Mouse (Mus musculus) myocyte (in vitro differentiated cells): Measurements from ENCODE around the gene Rpl36al. TPM values are rescaled to one million over a fixed set of nuclear protein-coding genes. Genes with fewer than 3 reads are reported as not detected.

Source experiments
- H3K27me3 ChIP-seq: one replicate; pipeline ENCODE4 v1.6.1; 2011; ENCODE audit not compliant: control insufficient read depth, insufficient read depth, insufficient read length
- H3K36me3 ChIP-seq: one replicate; pipeline ENCODE4 v1.6.1; 2011; ENCODE audit not compliant: control insufficient read depth, insufficient read depth
- H3K4me2 ChIP-seq: one replicate; pipeline ENCODE4 v1.6.1; 2011; ENCODE audit warnings: low read depth, control low read depth
- H3K4me3 ChIP-seq: one replicate; pipeline ENCODE4 v1.5.1; 2011; ENCODE audit warnings: mild to moderate bottlenecking, control low read depth, moderate library complexity
- H3K79me2 ChIP-seq: one replicate; pipeline ENCODE4 v1.6.1; 2011; ENCODE audit not compliant: control insufficient read depth, insufficient read depth
- H3ac ChIP-seq: one replicate; pipeline ENCODE4 v1.6.1; 2011; ENCODE audit not compliant: control insufficient read depth, insufficient read length
- CEBPB ChIP-seq: IDR thresholded peaks from 2 replicates; pipeline ENCODE4 v1.6.1; 2011; ENCODE audit warnings: mild to moderate bottlenecking, moderate library complexity; ENCODE audit not compliant: poor library complexity, insufficient read depth, severe bottlenecking
- E2F4 ChIP-seq: IDR thresholded peaks from one replicate; pipeline ENCODE4 v1.6.1; 2011; ENCODE audit warnings: mild to moderate bottlenecking, control low read depth, moderate library complexity; ENCODE audit not compliant: insufficient read depth
- MAX ChIP-seq: IDR thresholded peaks from one replicate; pipeline ENCODE4 v1.6.1; 2011; ENCODE audit warnings: low read depth, mild to moderate bottlenecking, control low read depth
- MYOD1 ChIP-seq, 3 experiments: IDR thresholded peaks; one replicate each; pipeline ENCODE4 v1.6.1; 2011; ENCODE audit warnings: control low read depth in 2 of 3, low read depth in 2 of 3, mild to moderate bottlenecking in 2 of 3, moderate library complexity in 1 of 3; ENCODE audit not compliant: insufficient read length in 2 of 3, control insufficient read depth in 1 of 3
- MYOG ChIP-seq, 3 experiments: IDR thresholded peaks; one replicate each; pipeline ENCODE4 v1.6.1; 2011; ENCODE audit warnings: control low read depth in 2 of 3, low read depth in 2 of 3, mild to moderate bottlenecking in 2 of 3; ENCODE audit not compliant: insufficient read length in 2 of 3, control insufficient read depth in 1 of 3, insufficient read depth in 1 of 3
- POLR2A ChIP-seq: IDR thresholded peaks from one replicate; pipeline ENCODE4 v1.6.1; 2011; ENCODE audit warnings: low read depth, mild to moderate bottlenecking, control low read depth, moderate library complexity; ENCODE audit not compliant: insufficient read length
- POLR2AphosphoS2 ChIP-seq: IDR thresholded peaks from one replicate; pipeline ENCODE4 v1.6.1; 2011; ENCODE audit warnings: low read depth, control low read depth; ENCODE audit not compliant: insufficient read length
- REST ChIP-seq: IDR thresholded peaks from one replicate; pipeline ENCODE4 v1.6.1; 2011; ENCODE audit warnings: mild to moderate bottlenecking, control low read depth, moderate library complexity; ENCODE audit not compliant: insufficient read depth, insufficient read length
- SRF ChIP-seq: IDR thresholded peaks from one replicate; pipeline ENCODE4 v1.6.1; 2011; ENCODE audit warnings: low read depth; ENCODE audit not compliant: control insufficient read depth, insufficient read length
- TCF12 ChIP-seq: IDR thresholded peaks from one replicate; pipeline ENCODE4 v1.6.1; 2011; ENCODE audit warnings: mild to moderate bottlenecking, control low read depth; ENCODE audit not compliant: poor library complexity, insufficient read depth, severe bottlenecking
- TCF3 ChIP-seq: IDR thresholded peaks from one replicate; pipeline ENCODE4 v1.6.1; 2011; ENCODE audit warnings: low read depth, control low read depth; ENCODE audit not compliant: insufficient read length
- USF1 ChIP-seq: IDR thresholded peaks from one replicate; pipeline ENCODE4 v1.6.1; 2011; ENCODE audit warnings: low read depth, mild to moderate bottlenecking, control low read depth, moderate library complexity
- polyA plus RNA-seq: library from polyadenylated mRNA; unstranded; fragments of >200 nt; fragmentation: generic; extraction: Trizol; gene quantifications from one replicate; pipeline ENCODE4 v1.2.1, GENCODE M21; 2012; ENCODE audit warnings: missing spikeins

Gene Rpl36al
- polyA plus RNA-seq, 1 experiment: 880 TPM

DNA sequence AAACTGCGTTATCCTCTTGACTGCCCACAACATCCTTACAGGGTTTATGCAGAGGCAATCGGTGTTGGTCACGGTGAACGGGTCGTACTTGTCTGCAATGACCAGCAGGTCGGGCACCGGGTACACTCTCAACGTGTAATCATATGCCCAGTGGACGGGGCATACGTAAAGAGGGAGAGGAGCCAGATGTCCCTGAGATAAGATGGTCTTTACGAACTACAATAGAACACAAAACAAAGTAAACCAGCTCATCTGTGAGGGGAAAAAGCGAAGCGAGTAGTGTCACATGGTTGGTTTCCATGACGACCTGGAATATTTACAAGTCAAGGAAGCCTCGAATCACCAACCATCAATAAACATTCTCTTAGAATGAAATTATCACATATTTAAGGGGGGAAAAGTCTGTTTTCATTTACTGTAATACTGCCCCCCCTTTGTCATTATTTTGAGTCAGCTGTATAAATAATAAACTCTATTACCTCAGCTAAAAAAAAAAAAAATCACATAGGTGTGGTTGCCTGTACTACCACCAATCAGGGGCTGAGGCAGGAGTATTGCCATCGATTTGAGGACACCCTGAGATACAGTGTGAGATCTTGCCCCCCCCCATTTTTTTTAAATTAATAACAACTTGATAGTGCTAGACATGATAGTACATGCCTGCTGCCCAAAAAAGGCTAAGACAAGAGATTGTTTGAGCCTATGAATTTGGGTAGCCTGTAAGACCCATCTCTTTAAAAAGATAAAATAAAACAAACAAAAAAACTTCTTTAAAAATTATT is 20.4 kb upstream of the Rpl36al start, which contains the start of gene Gm49384:
Gene Gm49384, minus strand, starts transcription at position 216 of the 782 bp plus-strand sequence.
- Histone ChIP-seq H3K4me2 (no peak within 1 kb of the TSS), H3K79me2 (no peaks in the 10 kb centered on the region), H3K36me3 (peaks cover 8% of the 10 kb centered on the region), H3K27me3 (no peaks in the 10 kb centered on the region), H3ac (no peak within 1 kb of the TSS), H3K4me3 (no peak within 1 kb of the TSS)
- TF ChIP-seq POLR2A (no peak), POLR2AphosphoS2 (peak; percentile 17)

DNA sequence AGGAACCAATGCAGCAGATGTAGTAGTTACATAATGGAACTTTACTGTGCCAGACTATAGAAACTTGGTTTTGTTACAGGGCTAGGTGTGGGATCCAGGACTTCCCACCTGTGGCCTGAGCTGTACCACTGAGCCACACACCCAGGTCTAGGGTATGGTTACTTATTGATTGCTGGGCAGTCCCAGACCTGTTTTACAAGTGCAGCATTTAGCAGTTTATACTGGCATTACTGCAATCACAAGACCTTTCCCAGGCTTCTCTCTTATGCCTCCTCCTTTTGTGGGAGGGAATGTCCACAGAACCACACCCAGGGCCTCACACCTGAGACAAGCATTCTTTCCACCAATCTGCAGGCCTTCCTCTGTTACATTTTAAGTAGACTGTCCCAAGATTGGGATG is 15.1 kb upstream of the Rpl36al start:
- H3K79me2 ChIP-seq: peaks cover 36% of the 10 kb centered on the region
- peak overlapping the region; percentile 91 for H3K4me2 ChIP-seq
- H3K27me3 ChIP-seq: no peaks in the 10 kb centered on the region
- peaks cover 8% of the 10 kb centered on the region for H3K36me3 ChIP-seq
- no peak overlapping the region for H3K4me3 ChIP-seq
- TF ChIP-seq USF1 (no peak), REST (no peak), TCF3 (no peak), CEBPB (no peak), SRF (no peak), POLR2A (no peak), MYOD1 (IDR thresholded peaks at IDR 0.05; ENCODE audit: control insufficient read depth in 1 of 3, insufficient read length in 2 of 3, low read depth in 2 of 3) (no peak), TCF12 (no peak), MAX (no peak), MYOG (IDR thresholded peaks at IDR 0.05; ENCODE audit: control insufficient read depth in 1 of 3, insufficient read depth in 1 of 3, insufficient read length in 2 of 3, low read depth in 2 of 3) (no peak), E2F4 (no peak), POLR2AphosphoS2 (no peak)
- H3ac ChIP-seq: no peak overlapping the region

DNA sequence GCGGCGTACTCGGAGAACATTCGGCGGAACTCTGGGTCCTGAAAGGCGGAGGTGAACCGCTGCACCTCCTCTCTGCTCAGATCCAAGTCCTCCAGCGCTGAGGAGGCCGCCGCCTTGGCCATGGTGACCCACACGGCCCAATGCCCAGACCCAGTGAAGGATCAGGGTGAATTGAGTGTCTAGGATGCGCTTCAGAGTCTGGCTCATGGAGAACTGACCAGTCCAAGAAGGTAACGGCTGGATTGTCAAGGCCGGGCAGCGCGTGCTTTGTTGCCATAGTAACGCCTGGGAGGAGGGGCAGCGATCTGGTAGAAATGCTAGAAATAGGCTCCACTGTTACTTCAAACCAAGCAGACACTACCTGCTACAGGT is 14.3 kb upstream of the Rpl36al start, which contains the start of gene Dnaaf2:
Gene Dnaaf2, minus strand, starts transcription at position 266 of the 372 bp plus-strand sequence.
- peaks cover 8% of the 10 kb centered on the region for H3K36me3 ChIP-seq
- peaks cover 43% of the 10 kb centered on the region for H3K79me2 ChIP-seq
- TF ChIP-seq POLR2A (peak; percentile 0), USF1 (no peak), MYOD1 (IDR thresholded peaks at IDR 0.05; ENCODE audit: control insufficient read depth in 1 of 3, insufficient read length in 2 of 3, low read depth in 2 of 3) (no peak)
- H3K4me3 ChIP-seq: peak within 1 kb of the TSS; percentile 85
- H3ac ChIP-seq: peak within 1 kb of the TSS; percentile 72
- H3K27me3 ChIP-seq: no peaks in the 10 kb centered on the region
- H3K4me2 ChIP-seq: peak within 1 kb of the TSS; percentile 91

DNA sequence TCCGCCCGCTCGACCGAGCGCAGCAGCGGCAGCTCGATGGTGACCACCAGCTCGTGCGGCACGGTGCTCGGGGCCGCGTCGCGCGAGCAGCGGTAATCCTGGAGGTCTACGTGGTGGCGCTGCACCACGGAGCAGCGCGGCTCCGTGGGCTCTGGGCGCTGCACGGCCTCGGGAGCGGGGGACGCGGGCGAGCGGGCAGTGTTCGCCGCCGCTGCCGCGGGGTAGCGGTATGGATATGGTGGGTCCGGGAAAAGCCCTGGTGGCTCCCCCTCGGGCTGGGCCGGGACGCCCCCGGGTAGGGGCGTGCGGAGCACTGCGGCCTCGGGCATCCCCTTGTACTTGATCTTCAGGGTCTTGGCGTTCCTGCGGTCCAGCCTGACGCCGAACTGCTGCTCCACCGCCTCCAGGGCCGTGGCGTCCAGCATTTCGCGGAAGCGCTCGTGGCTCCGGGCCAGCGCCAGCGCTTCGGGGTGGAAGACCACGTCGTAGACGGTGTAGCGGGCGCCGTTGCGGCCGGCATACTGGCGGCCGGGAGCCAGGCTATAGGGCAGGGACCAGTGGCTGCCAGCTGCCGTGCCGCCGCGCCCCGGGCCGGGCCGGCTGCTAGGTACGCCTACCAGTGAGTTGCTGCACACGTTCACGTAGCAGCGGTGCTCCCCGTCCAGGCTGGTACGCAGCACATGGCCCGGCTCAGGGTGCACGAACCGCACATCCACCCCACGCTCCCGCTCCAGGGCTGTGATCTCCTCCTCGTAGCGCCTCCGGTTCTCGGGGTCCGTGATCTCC is 13.7 kb upstream of the Rpl36al start:
- Histone ChIP-seq H3ac (peak overlapping the region; percentile 72), H3K4me3 (peak overlapping the region; percentile 85), H3K4me2 (peak overlapping the region; percentile 91), H3K36me3 (peaks cover 8% of the 10 kb centered on the region), H3K79me2 (peaks cover 43% of the 10 kb centered on the region), H3K27me3 (no peaks in the 10 kb centered on the region)
- TF ChIP-seq TCF12 (no peak), E2F4 (no peak), CEBPB (no peak), REST (no peak), USF1 (no peak), POLR2A (peak; percentile 45), SRF (no peak), TCF3 (no peak), MAX (no peak), MYOD1 (IDR thresholded peaks at IDR 0.05; ENCODE audit: control insufficient read depth in 1 of 3, insufficient read length in 2 of 3, low read depth in 2 of 3) (peak in 1 of 3 experiments; percentile 68), MYOG (IDR thresholded peaks at IDR 0.05; ENCODE audit: control insufficient read depth in 1 of 3, insufficient read depth in 1 of 3, insufficient read length in 2 of 3, low read depth in 2 of 3) (peak in 1 of 3 experiments; percentile 47), POLR2AphosphoS2 (no peak)
